Mouse (Mus musculus): ENCODE data around the gene Gnai2.

The Gnai2 gene

DNA sequence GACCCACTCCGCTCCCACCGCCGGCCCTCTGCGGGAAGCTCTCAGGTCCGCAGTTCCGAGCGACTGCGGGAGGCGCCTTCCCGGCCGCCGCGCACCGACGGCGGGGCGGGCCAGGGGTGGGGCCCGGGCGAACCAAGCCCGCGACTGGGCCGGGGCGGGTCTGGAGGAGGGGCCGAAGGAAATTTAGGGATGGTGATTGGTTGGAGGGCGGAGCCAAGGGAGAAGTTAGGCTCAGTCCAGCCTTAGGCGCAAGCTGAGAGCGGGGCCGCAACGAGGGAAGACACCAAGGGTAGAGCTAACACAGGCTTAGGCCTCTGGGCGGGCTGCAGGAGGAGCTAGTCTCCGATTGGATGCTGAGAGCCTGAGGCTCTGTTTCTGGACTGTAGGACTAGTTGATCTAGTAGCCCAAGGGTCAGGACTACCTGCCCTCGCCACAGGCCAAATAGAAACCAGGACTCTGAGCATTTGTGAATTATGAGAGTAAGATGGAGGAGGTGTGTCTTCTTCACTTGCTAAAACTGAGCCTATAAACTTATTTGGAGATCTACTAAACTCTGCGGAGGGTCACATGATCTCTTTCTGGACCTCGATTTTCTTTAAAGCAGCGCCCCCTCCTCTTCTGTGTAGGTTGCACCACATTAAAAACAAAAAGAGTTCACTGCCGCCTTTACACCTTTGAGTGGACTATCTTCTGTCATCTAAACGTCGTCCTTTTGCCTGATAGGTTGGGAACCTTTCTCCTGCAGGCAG, at the start of gene Gnai2:
TSS of gene Gnai2 (minus strand) at position 89 of the 750 bp plus-strand sequence.
- peak; percentile 97 for DNase-seq (ENCODE audit: low read depth)

DNA sequence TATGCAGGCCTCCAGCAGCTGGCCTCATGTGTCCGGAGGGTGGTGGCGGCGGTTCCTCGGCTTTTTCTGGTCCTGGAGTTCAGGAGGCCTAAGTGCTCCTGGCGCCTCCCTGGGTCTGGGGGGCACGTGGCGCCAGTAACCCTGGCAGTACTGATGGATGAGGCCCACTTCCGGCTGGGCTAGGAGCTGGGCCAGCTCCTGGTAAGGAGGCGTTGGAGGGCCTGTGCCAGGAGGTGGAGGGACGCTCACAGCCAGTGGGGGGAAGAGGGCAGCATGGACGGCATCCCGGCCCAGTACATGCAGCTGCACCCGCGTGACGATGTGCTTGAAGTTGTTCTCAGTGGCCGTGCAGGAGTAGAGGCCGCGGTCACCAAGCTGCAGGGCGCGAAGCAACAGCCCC, 47.2 kb upstream of the Gnai2 start:
- DNase-seq (ENCODE audit: low read depth), result no peak

DNA sequence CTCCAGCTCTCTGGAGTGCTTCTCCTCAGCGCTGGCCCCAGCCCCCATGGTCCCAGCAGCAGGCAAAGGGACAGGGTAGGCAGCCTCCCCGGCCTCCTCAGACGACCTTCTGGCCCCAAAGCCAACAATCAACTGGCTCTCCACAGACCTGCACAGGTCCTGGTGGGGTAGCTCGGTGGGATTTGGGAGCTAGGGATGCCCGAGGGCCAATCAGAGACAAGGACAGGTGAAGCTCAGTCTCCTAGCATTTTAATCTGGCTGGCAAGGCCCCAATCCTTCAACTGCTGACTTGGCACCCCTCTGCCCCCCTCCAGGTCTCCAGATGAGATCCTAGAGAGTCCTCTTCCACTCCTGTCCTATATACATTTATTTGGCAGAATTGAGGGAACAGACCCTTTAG, 44.3 kb upstream of the Gnai2 start, which contains the start of gene Gnat1:
TSS of gene Gnat1 (minus strand) at position 212 of the 400 bp plus-strand sequence.
- no peak for DNase-seq (ENCODE audit: low read depth)

DNA sequence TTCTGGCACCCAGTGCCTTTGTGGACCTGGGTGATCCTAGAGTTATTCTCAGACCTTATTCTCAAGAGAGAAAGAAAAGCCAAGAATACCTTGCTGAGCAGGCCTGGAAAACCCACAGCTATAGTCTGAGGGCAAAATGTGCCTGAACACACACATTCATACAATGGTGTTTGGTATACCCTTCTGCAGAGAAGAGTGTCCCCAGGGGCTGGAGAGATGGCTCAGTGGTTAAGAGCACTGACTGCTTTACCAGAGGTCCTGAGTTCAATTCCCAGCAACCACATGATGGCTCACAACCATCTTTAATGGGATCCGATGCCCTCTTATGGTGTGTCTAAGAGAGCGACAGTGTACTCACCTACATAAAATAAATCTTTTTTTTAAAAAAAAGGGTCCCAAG, 43.7 kb upstream of the Gnai2 start:
- DNase-seq (ENCODE audit: low read depth), result no peak

DNA sequence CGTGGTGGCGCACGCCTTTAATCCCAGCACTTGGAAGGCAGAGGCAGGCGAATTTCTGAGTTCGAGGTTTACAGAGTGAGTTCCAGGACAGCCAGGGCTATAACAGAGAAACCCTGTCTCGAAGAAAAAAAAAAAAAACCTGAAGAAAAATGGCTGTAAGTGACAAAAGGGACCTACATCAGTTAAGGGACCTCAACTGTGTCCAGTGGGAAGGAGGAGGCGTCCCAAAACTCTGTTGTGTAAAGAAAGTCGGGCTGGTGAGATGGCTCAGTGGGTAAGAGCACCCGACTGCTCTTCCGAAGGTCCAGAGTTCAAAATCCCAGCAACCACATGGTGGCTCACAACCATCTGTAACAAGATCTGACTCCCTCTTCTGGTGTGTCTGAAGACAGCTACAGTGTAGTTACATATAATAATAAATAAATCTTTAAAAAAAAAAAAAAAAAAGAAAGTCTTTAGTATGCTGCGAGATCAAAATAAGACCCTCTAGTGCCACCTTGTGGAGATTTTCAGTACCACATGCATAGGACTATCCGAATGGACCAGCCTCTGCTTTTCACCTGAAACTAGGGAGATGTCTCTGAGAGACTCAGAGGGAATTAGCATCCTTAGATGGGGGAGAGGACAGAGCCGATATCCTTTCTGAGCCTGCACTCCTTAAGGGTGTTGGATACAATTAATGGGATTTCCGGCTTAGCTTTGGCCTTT, 42.8 kb upstream of the Gnai2 start:
- DNase-seq (ENCODE audit: low read depth), result peak; percentile 86

DNA sequence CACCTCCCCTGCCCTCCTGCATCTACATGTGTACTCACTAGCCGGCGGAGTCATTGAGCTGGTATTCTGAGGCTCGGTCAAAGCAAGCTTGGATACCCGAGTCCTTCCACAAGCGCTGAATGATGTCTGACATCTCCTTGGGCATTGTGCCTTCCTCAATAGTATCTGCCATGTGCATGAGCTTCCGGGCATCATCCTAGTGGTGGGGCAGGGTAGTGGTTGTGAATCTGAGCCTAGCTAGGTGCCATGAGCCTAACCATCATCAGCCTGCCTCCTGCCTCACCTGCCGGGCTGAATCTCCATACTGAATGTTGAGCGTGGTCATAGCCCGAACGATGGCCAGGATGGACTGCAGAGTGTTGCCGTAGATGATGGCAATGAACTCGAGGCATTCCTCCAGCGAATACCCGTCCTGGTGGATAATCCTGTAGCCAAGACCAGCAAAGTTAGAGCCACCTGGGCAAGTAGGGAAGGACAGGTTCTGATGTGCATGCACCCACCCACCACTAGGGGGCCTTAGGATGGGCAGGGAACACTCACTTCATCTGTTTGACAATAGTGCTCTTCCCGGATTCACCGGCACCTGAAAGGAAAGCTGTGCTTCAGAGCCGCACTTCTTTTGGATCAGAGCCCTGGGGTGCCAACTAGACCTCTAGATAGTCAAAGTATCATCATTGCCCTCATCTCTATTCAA, 42.1 kb upstream of the Gnai2 start:
- peak; percentile 37 for DNase-seq (ENCODE audit: low read depth)

DNA sequence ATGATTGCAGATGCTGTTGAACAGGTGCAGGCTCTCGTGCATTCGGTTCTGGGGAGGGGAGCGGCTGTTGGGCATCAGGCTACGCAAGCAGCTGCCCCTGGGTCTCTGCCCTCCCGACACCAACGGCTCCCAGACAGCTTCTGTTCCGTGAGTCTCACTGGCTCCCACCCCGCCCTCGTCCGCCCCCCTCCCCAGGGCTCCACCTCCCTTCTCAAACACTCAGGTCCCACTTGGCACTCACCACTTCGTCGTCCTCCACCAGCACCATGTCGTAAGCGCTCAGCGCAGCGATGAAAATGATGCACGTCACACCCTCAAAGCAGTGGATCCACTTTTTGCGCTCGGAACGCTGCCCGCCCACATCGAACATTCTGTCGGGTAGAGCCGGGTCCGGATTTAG, 41.1 kb upstream of the Gnai2 start:
- DNase-seq (ENCODE audit: low read depth), result no peak

DNA sequence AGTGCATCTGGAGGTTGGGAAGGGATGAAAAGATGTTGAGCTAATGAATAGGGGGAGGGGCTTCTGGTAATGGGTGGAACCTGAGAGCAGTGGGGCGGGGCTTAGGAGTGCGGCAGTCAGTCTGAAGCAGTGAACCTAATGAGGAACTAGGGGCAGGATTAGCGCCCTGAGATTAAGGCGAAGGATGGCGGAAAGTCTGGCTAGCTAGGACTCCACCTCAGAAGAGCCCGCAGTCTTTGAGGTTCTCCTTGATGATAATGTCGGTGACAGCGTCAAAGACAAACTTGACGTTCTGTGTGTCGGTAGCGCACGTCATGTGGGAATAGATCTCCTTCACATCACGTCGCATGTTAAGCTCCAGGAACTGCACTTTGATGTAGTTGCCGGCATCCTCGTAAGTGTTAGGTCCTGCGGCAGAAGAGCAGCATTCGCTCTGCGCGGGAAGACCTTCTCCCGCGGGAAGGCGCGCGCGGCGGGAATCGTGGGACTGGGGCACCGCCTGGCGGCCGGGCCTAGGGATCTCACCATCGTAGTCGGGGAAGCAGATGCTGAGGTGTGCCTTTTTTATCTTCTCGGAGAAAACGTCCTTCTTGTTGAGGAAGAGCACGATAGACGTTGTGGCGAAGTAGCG, 40.6 kb upstream of the Gnai2 start:
- DNase-seq (ENCODE audit: low read depth), result peak; percentile 49

DNA sequence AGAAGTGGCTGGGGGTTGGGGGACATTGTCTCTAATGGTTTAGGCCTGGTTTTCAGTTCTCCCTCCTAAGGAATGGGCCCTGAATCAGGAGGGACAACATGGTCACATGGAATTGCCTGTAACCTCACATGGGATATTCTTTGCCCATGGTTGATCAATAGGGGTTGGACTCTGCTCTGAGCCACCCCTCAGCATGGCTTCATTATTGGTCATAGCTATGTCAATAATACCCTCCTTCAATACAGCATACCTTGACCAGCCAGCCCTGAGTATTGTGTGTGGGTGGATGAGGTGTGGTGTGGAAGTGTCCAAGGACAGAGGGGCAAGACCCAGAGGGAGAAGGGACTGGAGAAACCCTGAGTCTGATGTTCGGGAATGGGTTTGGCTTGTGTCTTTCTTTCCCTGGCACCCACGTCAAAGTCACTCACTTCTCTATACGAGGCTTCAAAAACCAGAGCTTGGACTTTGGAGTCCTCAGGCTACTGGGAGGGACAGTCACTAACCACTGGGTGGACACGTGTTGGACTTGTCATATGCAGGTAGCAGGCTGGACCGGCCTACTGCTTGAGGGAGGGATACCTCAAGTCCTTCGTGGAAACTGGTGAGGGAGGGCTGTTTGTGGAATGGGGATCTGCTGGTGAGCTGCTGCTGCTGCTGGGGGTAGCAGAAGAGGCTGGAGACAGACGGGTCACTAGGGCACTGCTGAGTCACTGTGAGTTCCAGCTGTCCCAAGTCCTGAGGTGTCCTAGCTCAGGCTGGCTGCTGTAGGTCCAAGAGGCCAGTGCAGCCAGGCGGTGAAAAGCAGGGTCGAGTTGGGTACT, 39.7 kb upstream of the Gnai2 start:
- no peak for DNase-seq (ENCODE audit: low read depth)

DNA sequence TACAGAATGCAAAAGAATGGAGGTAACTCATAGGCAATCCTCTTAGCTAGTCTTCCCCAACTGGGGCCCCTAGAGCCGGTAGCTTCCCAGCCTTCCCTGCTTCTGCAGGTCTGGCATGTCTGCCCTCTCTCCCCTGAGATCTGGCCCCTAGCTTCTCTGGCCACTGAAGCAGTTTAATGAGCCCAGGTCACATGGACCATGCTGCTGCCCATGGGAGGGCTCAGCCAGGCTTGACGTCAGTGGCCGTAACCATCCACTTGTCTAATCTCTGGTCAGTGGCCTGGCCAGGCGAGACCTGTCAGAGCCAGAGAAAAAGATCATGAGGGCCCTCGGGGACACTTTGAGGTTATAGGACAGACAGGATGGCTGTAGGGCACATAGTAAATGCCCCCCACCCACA, 35.1 kb upstream of the Gnai2 start:
- no peak for DNase-seq (ENCODE audit: low read depth)

DNA sequence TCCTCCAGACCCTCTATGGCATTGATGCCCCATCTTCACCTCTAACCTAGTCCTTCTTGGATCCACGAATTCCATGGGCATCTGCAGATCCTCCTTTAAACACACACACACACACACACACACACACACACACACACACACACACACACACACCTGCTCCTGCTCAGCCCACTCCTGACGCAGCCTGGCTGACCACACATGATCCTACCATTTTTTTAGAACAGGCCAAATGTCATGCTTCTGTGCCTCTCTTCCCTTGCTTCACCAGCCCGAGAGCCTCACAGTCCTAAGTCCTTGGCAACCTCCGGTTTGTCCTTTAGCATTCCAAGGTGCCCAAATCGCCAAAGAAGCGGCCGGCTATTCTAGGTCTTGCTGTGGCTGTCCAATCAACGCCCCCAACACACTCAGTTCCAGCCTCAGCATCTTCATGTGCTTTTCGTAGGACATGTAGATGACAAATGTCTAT, 34.3 kb upstream of the Gnai2 start, which contains the start of gene Slc38a3:
TSS of gene Slc38a3 (minus strand) at position 51 of the 466 bp plus-strand sequence.
- DNase-seq (ENCODE audit: low read depth), result no peak

DNA sequence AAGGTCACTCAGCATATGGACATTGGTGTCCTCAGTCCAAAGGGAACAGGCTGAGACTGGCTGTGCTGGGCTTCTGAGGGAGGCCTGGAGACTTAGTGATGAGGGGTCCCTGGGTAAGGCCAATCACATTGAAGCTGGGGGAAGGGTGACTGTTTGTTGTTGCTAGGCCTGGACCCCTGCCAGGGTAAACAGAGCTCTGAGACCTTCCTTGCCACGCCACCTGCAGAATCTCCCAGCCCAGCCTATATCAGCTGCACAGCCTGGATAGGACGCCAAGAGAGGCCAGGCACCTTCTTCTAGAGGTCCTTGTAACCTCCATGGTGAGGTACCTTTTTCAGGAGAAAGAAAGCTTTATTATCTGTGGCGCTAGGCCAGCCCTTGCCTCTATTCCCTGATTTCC, 33.7 kb upstream of the Gnai2 start:
- DNase-seq (ENCODE audit: low read depth), result no peak

DNA sequence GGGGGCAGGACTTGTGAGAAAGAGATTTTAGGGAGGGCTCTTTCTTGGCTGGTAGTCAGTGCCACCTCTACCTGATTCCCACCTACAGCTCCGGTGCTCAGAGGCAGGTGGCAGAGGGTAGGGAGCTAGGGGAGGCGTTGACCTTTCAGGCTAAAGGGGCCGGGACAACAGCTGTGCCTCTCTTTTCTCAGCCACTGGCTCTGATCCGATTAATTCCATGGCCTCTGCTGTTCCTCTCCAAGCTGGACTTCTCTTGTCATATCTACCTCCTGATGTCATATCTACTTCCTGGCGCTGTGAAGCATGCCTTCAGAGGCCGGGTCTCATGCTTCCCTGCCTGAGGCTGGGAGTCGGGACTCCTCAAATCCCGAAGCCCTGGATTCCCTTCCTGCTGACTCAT, 32.8 kb upstream of the Gnai2 start:
- DNase-seq (ENCODE audit: low read depth), result no peak

DNA sequence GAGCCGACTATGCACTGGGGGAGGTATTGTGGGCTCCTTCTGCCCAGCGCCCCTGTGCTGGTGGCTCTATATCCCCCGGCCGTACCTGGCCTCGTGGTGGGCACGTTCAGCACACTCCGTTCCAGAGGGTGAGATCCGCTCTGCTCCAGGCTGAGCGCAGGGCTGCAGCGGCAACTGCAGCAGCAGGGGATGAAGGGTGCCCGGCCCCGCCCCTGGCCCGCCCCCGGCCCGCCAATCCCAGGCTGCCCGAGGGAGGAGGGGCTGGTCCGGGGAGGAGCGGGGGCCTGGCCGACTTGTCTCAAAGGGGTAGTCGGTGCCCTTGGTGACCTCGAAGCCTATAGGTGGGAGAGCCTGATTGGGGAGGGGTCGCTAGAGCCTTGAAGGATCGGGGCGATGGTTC, 32.1 kb upstream of the Gnai2 start:
- no peak for DNase-seq (ENCODE audit: low read depth)

DNA sequence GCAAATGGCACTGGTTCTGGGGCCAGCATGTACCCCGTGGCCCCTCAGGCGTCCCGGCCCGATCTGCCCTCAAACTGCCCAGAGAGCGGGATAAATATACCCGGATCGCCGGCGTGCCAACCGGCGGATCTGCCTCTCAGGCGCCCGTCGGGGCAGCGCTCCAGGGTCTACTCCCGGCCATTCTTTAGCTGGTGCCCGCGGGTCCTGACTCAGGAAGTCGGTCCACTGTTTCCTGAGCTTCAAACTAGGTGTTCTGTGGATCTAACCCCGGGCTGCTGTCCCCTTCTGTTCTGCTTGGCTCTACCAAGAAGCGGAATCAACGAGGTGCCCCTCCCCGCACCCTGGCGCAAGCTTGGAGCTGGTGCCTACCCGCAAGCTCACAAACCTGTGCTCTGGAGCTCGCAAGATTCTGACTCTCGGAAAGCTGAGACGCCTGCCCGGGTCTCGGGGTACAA, 31.6 kb upstream of the Gnai2 start:
- no peak for DNase-seq (ENCODE audit: low read depth)

DNA sequence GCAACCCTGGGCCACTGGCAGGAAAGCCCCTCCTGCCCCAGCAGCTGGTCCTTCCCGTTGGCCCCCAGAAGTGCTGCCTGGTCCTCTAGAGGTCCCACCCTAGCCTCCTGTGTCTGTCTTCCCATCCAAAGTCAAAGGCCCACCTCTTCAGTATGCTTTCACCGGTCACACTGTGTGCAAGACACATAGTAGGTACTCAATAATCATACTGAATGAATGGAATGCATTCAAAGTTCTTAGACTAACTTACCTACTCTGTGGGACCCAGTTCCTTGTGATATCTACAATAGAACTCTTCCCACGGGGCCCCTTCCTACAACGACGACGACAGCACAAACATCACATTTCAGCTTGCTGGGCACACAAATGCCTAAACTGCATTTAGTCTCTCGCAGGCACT, 30.1 kb upstream of the Gnai2 start:
- no peak for DNase-seq (ENCODE audit: low read depth)

DNA sequence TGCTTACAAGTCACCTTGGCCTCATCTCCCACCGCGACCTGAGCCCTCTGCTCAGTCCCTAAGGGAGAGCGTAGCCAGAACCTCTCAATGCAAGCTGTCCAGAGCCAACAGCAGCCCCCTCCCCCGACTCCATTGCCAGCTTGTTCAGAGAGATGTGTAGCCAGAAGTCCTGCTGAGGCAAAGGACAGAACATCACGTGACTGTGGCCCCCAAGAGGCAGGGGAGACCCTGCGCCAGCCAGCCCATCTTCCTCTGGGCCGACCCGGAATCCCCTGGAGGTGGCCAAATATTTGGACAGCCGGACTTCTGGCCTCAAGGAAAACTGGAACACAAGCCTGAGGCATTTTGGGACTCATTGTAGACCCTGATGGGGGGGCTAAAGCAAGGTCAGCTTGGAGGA, 28.4 kb upstream of the Gnai2 start:
- no peak for DNase-seq (ENCODE audit: low read depth)

DNA sequence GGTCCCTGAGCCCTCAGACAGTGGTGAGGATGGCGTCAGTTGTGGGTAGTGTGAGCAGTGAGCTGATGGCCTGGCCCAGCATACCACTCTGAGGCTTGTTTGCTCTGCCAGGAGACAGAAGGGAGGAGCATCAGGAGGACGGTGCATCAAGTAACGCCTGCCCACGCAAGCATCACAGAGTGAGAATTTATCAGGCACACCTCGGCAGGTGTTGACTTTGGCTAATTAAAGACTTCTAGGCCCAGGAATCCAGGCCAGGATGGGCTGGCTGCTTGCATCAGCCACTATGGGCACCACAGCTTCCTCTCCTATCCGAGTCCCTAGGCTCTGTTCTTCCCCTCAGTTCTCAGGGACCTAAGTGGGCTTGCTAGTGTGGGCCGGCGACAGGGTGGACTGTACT, 27.2 kb upstream of the Gnai2 start:
- no peak for DNase-seq (ENCODE audit: low read depth)

DNA sequence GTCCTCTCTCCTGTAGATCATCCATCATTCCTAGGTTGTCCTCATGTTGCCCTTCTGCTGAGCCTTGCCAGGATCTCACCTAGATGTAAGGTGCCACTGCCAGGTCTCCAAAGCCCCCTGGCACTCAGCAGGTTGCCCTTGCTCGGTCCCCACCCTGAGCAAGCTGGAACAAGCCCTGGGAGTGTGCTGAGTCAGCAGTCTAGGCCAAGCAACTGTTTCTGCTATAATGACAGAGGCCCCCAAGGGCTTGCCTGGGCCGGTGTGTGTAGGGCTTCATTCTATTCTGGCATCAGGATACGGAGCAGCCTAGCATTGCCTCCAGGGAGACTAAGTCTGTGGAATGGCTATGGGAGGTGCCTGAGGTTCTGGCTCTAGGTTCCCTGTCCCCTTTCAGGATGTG, 25.6 kb upstream of the Gnai2 start:
- no peak for DNase-seq (ENCODE audit: low read depth)

DNA sequence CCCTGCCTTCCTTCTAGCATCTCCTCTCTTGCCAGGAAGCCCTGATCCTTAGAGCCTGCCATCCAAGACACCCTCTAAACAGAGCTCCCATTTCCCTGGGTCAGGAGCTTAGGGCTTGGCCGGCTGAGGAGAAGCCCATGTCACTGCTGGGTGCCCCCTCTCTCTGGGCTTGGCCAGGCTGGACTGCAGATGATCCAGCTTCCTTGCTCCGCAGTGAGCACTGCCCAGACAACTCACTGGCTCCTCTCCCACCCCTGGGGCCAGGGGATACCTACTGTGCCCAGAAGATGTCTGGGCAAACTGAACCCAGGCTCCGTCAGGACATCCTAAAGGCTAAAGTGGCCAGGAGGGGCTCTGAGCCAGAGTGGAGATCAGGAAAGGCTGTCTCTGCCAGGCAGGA, 24.8 kb upstream of the Gnai2 start:
- no peak for DNase-seq (ENCODE audit: low read depth)

DNA sequence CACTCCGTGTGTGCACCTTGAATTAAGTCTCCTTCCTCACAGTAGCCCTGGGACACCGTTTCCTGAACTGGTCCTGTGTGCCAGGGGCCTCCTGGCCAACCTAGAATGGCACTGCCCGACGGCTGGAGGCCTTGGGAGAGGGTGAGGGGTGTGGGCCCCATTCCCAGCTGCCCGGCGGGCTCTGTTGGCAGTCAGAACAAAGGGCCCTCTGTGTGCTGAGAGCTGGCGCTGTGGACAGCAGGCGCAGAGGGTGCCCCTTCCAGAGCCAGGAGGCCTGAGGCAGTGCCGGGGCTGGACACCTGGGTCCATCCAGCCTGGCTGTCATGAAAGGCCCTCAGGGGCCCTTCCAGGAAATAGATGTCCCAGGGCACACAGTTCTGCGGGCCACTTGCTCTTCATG, 24.4 kb upstream of the Gnai2 start:
- no peak for DNase-seq (ENCODE audit: low read depth)

All from NIH3T3 (cell line).